Mouse (Mus musculus) natural killer cell, adult 2 months (primary cell): ENCODE data around the gene Ttc7b.

ENCODE experiments used
- DNase-seq, 2 experiments: peaks; one replicate each; pipeline ENCODE4 v3.0.0; 2022; ENCODE audit warnings: low spot score in 2 of 2

The Ttc7b gene

DNA sequence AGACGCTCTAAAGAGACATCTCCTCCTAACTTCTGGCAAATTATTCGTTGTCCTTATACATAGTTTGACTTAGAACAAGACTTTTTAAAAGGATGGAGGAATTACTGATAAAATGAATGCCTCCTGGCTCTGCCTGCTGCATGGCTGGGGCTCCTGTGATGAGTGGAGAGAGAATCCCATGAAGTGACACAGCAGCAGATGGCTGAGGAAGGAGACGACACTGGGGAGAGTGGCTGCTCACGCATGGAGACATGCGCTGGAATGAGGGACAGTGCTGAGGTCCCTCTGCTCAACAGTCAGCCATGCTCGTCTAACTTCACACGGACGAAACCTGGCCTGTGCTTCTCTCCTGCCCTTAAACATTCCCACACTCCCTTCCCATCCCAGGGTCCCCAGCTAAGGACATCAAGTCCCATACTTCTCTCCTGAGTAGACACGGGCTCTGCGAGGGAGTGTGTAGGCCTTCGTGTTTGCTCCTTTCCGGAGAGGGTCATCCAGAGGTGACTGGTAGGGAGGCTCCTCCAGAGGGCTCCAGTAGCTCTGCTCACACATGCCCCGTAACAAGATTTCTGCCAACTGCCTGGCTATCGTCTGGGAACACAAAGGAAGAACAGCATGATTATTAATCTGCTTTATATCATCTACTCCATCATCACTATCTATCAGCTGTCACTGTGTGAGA, 105.8 kb downstream of the Ttc7b start:
- DNase-seq = no peak

DNA sequence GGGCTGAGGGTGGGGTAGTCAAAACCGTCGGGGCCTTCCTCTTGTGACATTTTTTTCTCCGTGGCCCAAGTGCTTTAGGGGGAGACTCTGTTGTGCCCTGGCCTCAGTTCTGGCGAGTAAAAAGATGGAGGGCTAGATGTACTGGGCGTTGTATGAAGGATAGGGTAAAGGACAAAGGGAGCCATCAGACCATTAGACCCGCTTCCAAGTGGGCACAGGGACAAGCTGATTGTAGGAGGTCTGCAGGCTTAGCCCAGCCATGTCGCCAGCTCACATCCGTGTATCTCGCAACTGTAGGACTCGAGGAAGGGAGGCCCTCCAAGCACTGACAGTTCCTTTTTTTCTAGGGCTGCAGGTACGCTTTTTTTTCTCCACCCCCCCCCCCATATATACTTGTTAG, 111.9 kb downstream of the Ttc7b start:
- no peak for DNase-seq

DNA sequence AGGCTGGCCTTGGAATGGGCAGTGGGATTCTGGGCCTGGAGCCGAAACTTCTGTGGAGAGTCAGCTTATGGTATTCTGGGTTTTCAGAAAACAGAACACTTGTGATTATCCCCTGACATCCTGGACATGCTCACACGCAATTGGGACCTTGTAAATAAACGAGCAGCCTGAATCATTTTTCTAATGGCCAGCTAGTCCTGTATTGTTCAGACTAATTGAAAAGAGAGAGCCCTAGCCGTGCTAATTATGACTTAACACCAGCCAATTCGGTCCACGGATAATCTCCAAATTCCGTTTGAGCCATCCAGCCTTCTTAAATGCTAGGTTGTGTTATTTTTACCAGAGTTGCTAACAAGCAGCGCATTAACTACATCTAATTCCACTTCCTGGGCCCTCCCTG, 112.5 kb downstream of the Ttc7b start:
- DNase-seq = no peak

DNA sequence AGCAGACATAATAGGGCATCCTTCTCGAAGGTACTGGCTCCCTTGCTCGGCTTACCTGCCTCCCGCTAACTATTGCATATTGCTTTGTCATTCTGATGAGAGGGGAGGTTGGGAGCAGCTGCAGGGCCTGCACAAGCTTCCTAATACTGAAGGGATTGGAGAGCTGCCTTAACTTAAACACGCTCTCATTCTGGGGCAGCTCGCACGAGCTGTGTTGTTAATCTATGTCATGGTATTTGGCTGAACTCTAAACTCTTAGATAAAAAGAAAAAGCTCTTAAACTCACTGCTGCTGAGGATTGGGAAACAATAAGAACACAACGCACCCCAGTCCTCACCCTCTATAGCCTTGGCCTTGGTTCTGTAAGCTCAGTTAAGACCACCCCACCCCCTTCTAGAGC, 113.3 kb downstream of the Ttc7b start:
- DNase-seq = no peak

DNA sequence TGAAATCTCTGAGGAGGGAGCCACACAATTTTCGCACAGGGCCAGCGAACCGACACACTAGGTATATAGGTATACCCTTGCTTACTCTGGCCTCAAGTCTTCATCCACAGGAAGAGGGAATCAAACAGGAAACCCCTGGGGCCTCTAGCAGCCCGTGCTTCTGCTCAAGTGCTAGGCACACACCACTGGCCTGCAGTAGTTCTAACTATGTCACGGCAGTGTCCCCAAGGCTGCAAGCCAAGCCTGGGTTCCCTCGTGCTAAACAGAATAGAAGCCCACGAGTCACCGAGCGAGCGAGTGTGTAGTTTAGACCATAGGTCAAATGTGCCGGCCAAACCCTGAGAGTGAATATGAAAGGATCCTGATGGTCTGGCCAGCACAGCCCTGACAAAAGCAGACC, 114.5 kb downstream of the Ttc7b start:
- DNase-seq = no peak

DNA sequence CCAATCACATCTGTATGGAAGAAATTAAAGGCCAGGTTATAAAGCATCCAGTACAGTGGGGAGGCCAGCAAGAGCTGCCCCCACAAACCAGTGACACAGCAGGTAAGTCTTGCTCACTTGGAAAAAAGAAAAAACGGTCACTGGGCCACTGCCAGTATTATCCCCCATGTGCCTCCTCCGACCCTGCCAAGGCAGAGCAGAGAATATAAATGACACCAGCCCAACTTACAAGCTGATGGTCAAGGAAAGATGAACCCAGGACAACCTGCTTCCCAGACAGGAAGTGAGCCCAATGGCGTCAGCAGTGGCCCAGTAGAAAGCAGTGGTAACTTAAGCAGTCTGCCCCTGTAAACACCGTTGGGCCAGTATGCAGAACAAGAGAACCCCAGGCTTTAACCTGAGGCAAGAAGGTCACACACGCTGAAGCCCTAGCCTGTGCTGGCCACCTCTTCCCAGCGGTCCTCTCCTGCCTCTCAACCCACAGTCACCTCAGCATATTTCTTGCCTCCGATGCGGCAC, 115.1 kb downstream of the Ttc7b start:
- DNase-seq = no peak

DNA sequence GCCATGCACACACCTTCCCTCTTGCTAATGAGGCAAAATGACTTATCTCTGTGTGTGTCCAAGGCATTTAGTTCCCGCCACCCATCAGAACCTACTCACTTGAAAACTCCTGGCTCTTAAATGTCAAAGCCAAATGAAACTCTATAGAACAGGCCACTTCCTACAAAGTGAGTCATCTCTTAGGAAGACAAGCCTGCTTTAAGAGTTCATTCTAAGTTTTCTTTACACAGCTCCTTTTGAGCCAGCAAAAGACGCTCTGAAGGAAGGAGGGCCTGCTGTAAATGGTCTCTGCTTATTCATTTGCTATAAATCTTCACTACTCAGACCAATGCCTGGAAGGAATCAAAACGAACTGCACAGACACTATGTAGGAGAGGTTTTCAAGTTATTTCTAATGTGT, 116.2 kb downstream of the Ttc7b start:
- DNase-seq = no peak

DNA sequence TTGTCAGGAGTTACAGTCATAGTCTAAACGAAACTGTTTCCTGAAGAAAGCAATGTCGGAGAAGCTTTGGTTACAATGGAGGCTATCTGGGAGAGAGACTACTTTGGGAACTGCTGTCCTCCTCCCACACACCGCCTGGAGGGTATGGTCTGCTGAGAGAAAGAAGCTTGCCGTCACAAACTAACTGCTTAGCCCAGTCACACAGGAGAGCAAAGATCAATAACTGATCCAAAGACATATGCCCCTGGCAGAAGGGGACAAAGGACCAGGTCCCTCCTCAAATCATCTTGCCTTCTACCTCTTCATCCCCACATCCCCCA, 117.7 kb downstream of the Ttc7b start:
- DNase-seq = no peak

DNA sequence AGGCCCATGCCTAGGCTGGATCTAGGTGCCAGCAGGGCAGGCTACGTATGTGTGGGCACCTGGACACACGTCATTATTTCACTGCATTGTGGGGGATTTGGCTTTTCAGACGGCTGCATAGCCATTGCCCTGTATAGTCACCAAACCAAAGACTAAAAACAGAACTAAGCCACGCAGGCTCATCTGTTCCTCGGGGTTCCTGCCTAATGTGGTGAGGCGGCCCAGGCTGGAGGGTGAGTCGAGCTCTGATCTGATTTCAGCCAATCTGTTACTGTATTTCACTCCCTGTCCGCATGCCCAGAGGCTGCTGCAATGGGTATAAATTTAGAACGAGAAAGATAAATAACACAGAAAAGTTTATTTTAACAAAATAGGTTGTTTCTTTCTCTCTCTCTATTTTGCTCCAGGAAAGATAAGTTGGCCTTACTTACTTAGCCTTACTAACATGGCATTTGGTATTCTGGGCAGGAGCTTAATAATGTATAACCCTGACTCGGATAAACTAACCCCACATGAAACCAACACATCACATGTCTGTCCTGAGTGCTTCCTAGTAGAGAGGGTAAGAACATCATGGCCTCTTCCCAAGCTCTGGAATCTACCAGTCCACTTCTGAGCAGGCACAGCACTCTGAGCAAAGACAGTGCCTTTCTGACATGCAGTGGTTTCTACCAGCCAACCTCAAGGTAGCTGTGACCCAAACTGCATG, 118.2 kb downstream of the Ttc7b start:
- no peak for DNase-seq

DNA sequence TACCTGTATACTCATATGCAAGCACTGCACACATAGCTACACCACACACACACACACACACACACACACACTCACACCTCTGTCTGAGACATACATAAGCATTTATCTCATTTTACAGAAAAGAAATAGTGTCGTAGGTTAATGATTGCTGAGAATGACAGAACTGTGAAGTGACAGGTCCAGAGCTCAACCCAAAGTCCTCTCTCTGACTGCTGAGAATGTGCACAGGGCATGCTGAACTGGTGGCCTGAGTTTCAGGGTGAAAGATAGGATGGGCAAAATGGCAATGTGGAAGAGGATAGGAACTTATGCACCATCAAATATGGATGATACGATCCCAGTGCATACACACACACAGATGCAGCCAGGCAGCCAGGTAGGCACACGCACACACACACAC, 120.5 kb downstream of the Ttc7b start:
- DNase-seq = no peak

DNA sequence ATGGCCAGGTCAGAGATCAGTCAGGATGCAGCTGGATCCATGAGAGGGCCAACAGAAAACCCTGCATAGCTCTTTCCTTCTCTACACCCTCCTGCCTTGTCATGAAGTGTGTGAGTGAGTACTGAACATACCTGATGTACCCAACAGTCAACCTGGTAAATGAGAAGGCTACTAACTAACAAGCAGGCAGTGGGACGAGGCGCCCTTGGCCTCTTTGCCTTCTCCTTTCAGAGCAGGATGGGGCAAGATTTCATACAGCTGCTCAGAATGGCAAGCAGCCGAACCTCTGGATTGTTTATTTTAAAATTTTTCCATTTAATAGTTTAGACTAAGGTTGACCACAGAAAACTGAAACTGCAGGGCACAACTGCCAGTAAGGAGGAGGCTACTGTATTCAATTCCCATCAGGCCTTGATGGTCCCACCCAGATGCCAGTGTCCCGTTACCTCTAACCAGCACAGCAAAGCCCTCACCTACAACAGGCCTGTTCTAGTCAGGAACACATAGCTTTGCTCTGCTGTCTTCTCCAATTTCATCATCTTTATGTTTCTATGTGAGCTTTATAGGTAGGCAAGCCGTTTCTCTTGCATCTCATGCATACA, 121.4 kb downstream of the Ttc7b start:
- DNase-seq = no peak

DNA sequence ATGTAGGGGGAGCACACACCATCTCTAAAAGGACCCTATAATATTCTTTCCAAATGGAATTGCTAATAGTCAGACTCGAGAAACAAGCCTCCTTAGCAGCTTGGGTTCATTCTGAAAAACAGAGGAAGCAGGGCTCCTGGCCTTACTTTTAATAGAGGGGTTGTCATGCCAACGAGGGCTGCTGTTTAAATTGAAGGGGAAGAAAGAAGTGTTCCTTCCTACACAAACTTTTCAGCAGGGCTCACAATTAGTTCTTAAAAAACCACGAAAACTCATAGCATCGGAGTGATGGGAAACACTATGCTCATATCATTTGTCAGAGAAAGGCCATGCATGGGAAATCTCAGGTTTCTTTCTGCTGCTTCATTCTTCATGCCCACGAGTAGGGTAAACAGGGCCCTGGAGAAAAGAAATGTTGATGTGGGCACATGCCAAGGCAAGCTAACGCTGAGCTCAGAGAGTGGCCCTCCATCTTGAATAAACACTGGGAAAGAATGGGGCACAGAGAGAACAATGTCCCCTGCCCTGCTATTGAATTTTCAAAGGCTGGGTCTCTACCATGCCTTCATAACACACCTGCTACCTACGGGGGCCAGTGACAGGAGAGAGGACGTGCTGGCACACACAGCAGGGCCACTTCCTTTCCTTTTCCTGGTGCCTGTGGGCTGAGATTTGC, 122.2 kb downstream of the Ttc7b start:
- no peak for DNase-seq

DNA sequence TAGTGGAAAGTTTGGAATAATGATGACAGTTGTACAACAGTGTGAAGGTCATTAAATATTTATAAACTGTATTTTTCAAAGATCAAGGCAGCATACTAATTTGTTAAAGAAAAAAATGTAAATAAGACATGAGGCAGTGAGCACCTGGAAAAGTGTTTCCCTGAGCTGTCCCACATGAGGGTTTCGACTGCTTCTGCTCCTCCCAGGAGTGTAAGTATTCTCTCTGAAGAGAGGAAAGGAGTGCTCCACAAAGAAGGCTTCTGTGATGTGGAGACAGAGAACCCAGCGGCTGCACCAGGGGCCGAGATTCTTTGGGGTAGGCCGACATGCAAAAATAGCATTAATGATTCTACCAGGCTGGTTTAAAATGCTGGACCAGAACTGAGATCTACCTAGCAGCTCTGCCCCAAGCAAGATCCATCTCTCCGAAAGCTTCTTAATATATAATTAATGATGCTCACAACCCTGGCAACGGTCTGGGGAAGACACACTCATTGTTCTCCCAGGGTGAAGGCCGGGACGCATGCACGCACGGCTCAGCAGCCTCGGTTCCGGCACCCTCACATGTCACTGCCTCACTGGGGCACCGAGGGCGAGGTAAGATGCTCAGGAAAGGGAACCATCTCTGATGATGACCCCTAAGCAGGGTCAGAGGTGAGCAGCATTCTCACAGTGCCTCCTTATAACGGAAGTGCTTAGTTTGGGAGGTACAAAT, 123.0 kb downstream of the Ttc7b start:
- DNase-seq = no peak

DNA sequence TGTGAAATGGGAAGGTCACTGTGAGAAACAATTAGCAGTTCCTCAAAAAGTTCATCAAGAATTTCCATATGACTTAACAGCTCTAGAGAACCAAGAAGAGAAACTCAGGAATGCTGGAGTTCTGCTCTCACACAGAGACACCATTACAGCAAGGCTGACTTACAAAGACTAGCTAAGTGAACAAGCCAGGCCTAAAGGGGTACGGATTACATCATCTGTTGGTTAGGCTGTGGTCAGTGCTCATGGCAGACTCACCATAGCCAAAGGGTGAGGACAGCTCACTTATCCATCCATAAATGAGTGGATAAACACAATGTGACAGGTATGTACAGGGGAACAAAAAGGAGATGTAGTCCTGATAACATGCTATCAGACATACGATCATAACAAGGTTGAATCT, 123.8 kb downstream of the Ttc7b start:
- no peak for DNase-seq

DNA sequence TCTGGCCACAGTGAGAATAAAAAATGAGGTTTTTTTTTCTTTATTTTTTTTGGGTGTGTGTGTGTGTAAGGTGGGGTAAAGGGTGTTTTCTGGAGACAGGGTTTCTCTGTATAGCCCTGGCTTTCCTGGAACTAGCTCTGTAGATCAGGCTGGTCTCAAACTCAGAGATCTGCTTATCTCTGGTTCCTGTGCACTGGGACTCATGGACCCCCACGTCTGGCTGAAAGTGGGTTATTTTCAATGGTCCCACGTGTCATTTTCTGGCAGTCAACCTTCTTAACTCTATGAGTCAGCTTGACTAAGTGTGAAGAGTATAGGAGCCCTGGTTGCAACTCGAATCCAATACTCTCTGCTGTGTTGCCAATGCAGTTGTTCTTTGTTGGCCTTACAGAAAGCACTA, 127.1 kb downstream of the Ttc7b start:
- DNase-seq = no peak

DNA sequence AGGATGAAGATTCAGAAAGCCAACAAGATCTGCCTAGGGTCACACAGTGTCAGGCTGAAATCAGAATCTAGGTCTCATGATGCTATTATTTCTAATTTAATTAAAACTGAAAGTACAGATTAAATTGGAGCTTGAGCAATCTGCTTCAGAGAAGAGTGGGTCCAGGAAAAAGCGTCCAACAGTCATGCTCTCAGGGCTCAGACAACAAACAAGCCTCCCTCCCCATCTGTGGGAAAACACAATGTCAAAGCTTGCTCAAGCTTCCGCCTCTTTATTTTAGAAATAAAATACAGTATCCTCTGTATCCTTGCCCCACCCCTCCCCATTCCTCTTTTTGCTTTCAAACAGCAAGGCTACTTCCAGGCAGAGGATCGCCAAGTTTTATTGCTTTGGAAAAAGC, 127.5 kb downstream of the Ttc7b start:
- DNase-seq = no peak

DNA sequence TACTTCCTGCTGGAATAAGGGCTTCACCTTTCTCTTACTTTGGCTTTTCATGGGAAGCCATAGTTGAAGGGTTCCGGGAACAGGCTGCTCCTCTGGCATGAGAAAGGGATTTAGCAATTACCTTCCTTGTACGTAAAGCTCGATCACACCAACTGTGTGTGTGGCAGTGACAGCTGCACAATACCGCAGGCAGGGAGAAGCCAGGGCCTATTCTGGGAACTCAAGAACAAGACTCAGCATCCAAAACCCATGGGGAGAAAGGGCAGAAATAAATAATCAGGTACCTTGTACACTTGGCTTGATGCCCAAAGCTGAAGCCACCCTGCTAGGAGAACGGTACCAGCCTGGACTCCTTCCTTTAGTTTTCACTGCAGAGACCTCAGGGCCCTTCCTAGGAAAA, 128.2 kb downstream of the Ttc7b start:
- no peak for DNase-seq

DNA sequence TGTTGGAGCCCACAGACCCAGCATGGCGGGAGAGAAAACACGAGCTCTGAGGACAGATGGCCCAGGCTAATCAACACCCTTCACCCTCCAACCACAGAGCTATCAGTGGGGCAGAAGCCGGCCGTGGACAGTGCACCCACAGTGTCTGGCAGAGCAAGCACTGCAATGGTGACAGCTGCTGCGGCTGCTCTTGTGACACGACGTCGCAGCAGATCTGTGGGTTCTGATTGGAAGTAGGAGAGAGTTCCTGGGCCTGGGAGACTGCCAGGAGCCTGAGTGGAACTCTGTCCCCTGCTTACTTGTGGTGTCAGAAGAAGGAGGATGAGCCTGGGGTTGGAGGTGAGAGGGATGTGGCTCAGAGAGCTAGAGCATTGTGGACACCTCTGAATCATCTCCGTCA, 128.7 kb downstream of the Ttc7b start:
- no peak for DNase-seq

DNA sequence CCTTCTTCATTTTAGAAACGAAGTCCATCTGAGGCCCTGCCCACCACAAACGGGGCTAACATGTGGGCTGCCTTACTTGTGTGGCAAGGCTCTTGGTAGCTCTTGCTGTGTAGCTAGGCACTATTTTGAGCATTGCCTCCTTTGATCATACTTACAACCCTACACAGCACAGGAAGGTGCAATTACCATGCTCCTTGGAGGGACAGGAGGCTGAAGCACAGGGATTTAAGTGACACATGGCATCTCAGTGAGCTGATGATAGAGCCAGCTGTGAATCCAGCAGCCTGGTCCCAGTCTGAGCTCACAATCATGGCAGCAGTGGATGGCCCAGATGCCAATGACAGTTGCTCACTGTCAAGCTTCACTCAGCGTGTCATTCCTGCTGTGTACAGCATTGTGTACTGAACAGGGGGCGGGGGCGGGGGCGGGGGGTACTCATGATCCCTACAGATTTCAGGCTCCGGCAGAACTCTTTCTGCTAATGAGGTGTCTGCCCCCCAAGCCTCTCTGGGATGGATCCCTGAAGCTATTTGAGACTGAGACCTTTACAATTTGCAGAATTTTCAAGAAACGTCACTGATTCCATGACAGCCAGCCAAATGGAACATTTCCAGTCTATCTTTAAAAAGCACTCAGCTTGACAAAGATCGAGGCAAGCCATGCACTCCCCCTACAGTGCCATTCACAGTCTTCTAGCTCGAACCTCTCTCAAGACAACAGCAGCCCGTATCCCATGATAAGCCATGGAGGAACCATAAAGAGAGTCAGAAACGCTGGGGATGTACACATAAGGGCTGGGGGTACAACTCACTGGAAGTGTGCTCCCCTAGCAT, 130.5 kb downstream of the Ttc7b start:
- no peak for DNase-seq

DNA sequence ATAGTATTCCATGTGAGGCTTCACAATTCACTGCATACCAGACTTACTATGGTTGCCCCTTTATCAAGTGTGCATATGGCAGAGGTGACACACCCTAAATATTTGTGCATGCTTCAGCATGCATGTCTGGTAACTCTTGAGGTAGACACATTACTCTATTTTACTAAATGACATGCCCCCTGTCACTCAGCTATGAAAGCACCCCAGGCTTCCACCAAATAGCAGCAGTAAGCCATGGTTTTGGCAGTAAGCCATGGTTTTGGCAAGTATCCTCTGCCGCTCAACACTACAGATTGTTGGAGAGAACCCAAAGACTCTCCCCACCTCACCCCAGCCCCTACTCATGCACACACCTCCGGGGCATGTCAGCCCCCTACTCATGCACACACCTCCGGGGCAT, 134.4 kb downstream of the Ttc7b start:
- DNase-seq = no peak

DNA sequence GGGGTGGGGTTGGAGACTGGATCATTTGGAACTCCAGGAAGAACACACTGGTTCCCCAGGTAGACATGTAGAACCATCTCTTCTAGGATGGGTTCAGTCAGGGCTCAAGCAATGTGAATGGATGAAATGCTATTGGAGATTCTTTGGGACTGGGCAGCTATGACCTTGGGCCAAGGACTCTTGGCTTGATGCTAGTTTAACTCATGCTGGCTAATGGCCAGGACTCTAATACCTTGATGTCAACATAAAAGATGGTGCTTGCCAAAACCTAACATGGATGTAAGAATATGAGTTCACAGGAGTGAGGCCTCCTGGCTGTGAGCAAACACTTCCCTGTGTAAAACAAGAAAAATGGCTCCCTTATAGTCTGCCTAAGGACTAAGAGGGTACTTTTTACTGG, 138.1 kb downstream of the Ttc7b start:
- DNase-seq = no peak
